Mouse (Mus musculus): Measurements from ENCODE around the gene Pex16. TPM values are rescaled to one million over a fixed set of nuclear protein-coding genes. Genes with fewer than 3 reads are reported as not detected.

Pex16 gene
- polyA plus RNA-seq, 1 experiment from 2014 or later = 39.7 TPM

DNA sequence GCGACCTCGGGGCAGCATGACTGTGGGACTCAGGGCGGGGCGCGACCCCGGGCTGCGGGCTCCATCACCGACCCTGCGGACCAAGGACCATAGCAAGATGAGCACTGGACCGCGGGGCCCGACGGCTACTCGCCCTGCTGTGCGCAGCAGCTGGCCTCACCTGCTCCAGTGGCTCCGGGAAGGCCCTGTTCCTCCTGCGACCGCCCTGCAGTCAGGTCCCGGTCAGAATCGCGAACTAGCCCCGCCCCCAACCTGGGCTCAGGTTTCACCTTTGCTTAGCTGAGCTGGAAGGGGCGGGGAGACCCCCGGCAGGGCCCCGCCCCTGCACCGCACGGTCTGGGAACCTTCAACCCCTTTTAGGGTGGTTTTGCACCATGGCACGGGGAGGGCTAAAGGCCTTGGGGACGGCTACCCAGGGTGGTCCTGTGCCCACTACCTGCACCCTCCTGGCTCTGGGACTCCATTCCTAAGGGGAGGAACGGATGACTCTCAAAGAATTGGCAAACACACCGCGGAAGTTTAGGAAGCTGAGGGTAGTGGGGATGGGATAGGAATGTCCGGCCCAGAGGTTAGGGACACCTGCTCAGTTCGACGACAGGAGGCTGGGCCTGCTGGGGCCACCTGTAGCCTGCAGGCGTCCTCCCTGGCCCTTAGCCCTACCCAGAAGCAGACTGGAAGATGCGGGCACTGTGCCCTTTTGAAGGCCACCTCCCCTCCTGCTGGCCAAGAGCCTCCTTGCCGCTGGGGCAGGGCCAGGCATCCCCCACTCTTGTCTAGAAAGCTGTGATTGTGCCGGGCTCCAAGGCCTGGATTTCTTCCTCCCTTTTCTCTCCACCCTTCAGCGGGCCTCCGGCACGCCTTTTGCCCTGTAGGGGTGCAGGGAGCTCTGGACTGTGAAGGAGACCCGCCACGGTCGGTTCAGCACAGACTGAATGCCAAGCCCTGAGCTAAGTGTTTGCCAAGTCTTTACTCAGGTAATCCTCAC lies 3.4 kb upstream of the Pex16 start:
- H3K36me3 ChIP-seq = no peaks in the 10 kb centered on the region
- peak overlapping the region; percentile 22; the same call in 1 of the 2 replicates for H3K9ac ChIP-seq (replicated peaks)
- H3K4me1 ChIP-seq = peaks cover 55% of the 10 kb centered on the region
- H3K9me3 ChIP-seq (replicated peaks) = no peaks in the 10 kb centered on the region
- H3K4me2 ChIP-seq = peak overlapping the region; percentile 58
- ATAC-seq (ENCODE audit: low FRiP score) = no peak
- H3K27ac ChIP-seq (replicated peaks) = no peak overlapping the region
- H3K4me3 ChIP-seq (replicated peaks) = peak overlapping the region; percentile 32
- H3K27me3 ChIP-seq (replicated peaks) = peaks cover 35% of the 10 kb centered on the region
- WGBS = 5% methylated on average over 45 of the region's 45 CpGs

GRCm38 (mm10) chr2:92371971-92372690 lies 2.3 kb upstream of the Pex16 start:
- H3K27me3 ChIP-seq (replicated peaks) = peaks cover 35% of the 10 kb centered on the region
- no peak overlapping the region for H3K4me2 ChIP-seq
- 10% methylated on average over 10 of the region's 10 CpGs for WGBS
- no peak overlapping the region for H3K4me3 ChIP-seq (replicated peaks)
- no peak for ATAC-seq (ENCODE audit: low FRiP score)
- no peaks in the 10 kb centered on the region for H3K36me3 ChIP-seq
- H3K27ac ChIP-seq (replicated peaks) = 0 out of 2 replicates have a peak overlapping the region, but pooled peaks have one; percentile 9
- H3K4me1 ChIP-seq = peaks cover 62% of the 10 kb centered on the region
- no peak overlapping the region for H3K9ac ChIP-seq (replicated peaks)
- no peaks in the 10 kb centered on the region for H3K9me3 ChIP-seq (replicated peaks)

DNA sequence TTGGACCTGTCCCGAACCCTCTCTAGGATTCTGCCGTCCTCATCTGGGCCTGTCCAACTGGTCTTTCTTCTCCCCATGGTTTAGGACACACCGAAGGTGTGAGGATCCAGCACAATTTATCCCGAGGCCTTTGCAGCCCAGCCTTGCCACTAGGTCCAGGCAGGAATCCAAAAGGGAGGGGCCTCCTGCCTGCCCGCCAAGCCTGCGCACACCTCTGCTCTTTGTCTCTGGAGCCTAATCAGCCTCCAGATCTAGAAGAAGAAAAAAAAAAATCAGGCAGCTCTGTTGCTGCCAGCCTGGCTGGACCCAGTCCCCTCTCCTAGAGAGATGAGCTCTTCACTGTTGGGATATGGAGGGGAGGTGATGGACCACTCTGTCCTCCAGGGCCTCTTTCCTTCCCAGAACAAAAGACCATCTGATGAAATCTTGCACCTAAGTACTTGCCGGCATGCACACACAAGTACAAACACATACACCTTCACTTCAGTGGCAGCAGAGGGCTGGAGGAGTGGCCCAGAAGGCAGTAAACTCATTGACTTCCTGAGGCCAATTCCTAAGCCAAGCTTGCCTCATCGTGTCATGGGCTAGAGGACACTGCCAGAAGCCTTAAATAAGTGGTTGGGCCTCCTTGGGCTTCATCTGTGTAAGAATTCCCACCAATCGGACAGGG lies 1.6 kb upstream of the Pex16 start:
- WGBS = 38% methylated on average over 9 of the region's 9 CpGs
- Histone ChIP-seq H3K4me2 (no peak overlapping the region), H3K27me3 (replicated peaks) (peaks cover 35% of the 10 kb centered on the region), H3K36me3 (peaks cover 1% of the 10 kb centered on the region), H3K4me1 (peaks cover 62% of the 10 kb centered on the region), H3K27ac (replicated peaks) (0 out of 2 replicates have a peak overlapping the region, but pooled peaks have one; percentile 9), H3K4me3 (replicated peaks) (no peak overlapping the region), H3K9ac (replicated peaks) (no peak overlapping the region), H3K9me3 (replicated peaks) (no peaks in the 10 kb centered on the region)
- ATAC-seq (ENCODE audit: low FRiP score) = no peak

DNA sequence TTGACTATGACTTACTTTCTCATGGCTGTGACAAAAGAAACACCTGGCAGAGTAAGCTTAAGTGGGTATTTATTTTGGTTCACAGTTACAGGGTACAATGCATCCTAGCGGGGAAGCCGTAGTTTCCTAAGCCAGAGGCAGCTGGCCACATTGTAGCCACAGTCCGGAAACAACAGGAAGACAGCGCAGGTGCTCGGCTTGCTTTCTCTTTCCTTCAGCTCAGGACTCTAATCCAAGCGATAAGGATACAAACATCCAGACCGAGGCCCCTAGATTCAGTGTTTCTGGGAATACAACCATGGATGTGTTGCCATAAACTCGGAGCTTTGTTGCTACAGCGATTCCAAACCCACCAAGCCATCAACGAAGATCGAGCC lies 1.1 kb upstream of the Pex16 start:
- no peak for ATAC-seq (ENCODE audit: low FRiP score)
- Histone ChIP-seq H3K36me3 (peaks cover 7% of the 10 kb centered on the region), H3K9me3 (replicated peaks) (no peaks in the 10 kb centered on the region), H3K4me3 (replicated peaks) (no peak overlapping the region), H3K4me2 (0 out of 2 replicates have a peak overlapping the region, but pooled peaks have one; percentile 92), H3K9ac (replicated peaks) (no peak overlapping the region), H3K27me3 (replicated peaks) (peaks cover 35% of the 10 kb centered on the region), H3K4me1 (peaks cover 62% of the 10 kb centered on the region), H3K27ac (replicated peaks) (no peak overlapping the region)
- 64% methylated on average over 11 of the region's 11 CpGs for WGBS

- H3K36me3 ChIP-seq = peaks cover 24% of the 10 kb centered on the region
- peak overlapping the region; percentile 92 for H3K4me2 ChIP-seq
- H3K9ac ChIP-seq (replicated peaks) = peak overlapping the region; percentile 85
- H3K4me1 ChIP-seq = peaks cover 61% of the 10 kb centered on the region
- under 1% methylated on average over 29 of the region's 29 CpGs for WGBS
- H3K27me3 ChIP-seq (replicated peaks) = peaks cover 19% of the 10 kb centered on the region
- no peaks in the 10 kb centered on the region for H3K9me3 ChIP-seq (replicated peaks)
- peak overlapping the region; percentile 86 for H3K27ac ChIP-seq (replicated peaks)
- ATAC-seq (ENCODE audit: low FRiP score) = peak; percentile 93
- peak overlapping the region; percentile 81 for H3K4me3 ChIP-seq (replicated peaks)
Observed at GRCm38 (mm10) chr2:92375099-92375623, 685 bp downstream of the Pex16 start.

DNA sequence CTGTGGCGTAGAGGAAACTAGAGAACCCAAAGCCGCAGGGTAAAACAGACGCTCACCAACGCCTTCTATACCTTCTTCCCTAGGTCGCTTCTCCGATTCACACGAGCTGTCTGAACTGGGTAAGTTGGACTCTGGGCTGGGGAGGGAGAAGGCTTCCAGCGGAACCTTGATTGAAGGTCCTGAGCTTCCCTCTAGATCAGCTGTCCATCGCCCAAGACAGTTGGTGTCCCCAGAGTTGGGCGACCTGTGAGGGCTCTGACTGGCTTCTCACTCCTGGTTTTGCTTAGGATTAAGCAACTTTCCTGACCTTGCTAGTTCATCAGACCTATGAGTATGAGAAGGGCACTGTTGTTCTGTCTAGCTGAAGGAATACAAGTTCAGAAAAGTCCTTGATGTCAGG lies 1.3 kb downstream of the Pex16 start:
- Histone ChIP-seq H3K27ac (replicated peaks) (peak overlapping the region; percentile 86), H3K36me3 (peaks cover 30% of the 10 kb centered on the region), H3K27me3 (replicated peaks) (peaks cover 12% of the 10 kb centered on the region), H3K4me3 (replicated peaks) (peak overlapping the region; percentile 81), H3K9ac (replicated peaks) (peak overlapping the region; percentile 85), H3K9me3 (replicated peaks) (no peaks in the 10 kb centered on the region), H3K4me2 (peak overlapping the region; percentile 92), H3K4me1 (peaks cover 57% of the 10 kb centered on the region)
- WGBS = 12% methylated on average over 10 of the region's 10 CpGs
- ATAC-seq (ENCODE audit: low FRiP score) = no peak

GRCm38 (mm10) chr2:92376300-92376699 lies 1.8 kb downstream of the Pex16 start:
- H3K27ac ChIP-seq (replicated peaks) = no peak overlapping the region
- H3K36me3 ChIP-seq = peaks cover 35% of the 10 kb centered on the region
- H3K9ac ChIP-seq (replicated peaks) = peak overlapping the region; percentile 85; the same call in 1 of the 2 replicates
- H3K4me2 ChIP-seq = peak overlapping the region; percentile 92
- H3K27me3 ChIP-seq (replicated peaks) = peaks cover 7% of the 10 kb centered on the region
- peak overlapping the region; percentile 81 for H3K4me3 ChIP-seq (replicated peaks)
- no peaks in the 10 kb centered on the region for H3K9me3 ChIP-seq (replicated peaks)
- H3K4me1 ChIP-seq = peaks cover 52% of the 10 kb centered on the region
- ATAC-seq (ENCODE audit: low FRiP score) = no peak
- WGBS = 87% methylated on average over 6 of the region's 6 CpGs

DNA sequence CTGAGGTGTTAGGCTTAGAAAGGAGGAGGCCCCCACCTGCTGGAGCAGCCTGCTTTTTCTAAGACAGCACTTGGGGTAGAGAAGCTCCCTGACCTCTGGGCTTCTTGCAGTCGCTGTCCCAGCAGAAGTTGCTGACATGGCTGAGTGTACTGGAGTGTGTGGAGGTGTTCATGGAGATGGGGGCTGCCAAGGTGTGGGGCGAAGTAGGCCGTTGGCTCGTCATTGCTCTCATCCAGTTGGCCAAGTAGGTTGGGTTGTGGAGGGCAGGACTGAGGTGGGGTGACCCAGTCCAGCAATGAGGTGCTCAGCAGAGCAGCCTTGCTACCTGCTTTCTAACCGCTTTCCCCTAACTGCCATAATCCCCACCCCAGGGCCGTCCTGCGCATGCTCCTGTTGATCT lies 2.8 kb downstream of the Pex16 start:
- H3K9ac ChIP-seq (replicated peaks) = no peak overlapping the region
- no peak overlapping the region for H3K4me2 ChIP-seq
- H3K27ac ChIP-seq (replicated peaks) = no peak overlapping the region
- no peaks in the 10 kb centered on the region for H3K27me3 ChIP-seq (replicated peaks)
- peaks cover 42% of the 10 kb centered on the region for H3K4me1 ChIP-seq
- 95% methylated on average over 7 of the region's 7 CpGs for WGBS
- no peaks in the 10 kb centered on the region for H3K9me3 ChIP-seq (replicated peaks)
- peaks cover 46% of the 10 kb centered on the region for H3K36me3 ChIP-seq
- no peak for ATAC-seq (ENCODE audit: low FRiP score)
- no peak overlapping the region for H3K4me3 ChIP-seq (replicated peaks)

- Histone ChIP-seq H3K27me3 (replicated peaks) (no peaks in the 10 kb centered on the region), H3K9ac (replicated peaks) (no peak overlapping the region), H3K4me3 (replicated peaks) (no peak overlapping the region), H3K4me2 (no peak overlapping the region), H3K4me1 (peaks cover 17% of the 10 kb centered on the region), H3K27ac (replicated peaks) (no peak overlapping the region), H3K36me3 (peaks cover 72% of the 10 kb centered on the region), H3K9me3 (replicated peaks) (no peaks in the 10 kb centered on the region)
- ATAC-seq (ENCODE audit: low FRiP score) = no peak
- WGBS = 80% methylated on average over 17 of the region's 17 CpGs
Observed at GRCm38 (mm10) chr2:92379783-92380494, 5.5 kb downstream of the Pex16 start.

DNA sequence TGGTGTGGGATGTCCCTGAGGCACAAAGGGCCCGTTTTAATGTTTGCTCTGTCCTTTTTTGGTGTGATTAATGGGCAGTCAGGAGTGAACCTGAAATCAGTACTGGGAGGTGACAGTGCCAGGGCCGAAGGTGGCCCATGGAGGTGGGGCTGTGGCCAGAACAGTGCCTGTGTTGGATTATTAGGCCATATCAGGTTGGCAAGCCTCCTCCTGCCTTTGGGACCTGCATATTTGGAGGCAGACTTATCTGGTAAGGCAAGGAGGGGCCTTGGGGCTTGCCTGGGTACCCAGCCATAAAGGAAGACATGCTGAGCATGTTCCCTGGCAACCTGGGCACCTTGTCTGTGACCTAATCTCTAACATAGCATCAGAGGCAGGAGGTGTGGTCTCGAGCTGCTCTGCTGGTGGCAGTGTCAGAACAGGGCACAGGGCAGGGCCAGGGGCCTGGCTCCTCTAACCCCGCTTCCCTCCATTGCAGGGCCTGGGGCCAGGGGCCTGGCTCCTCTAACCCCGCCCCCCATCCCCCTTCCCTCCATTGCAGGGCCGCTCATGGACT lies 6.1 kb downstream of the Pex16 start:
- Histone ChIP-seq H3K4me3 (replicated peaks) (no peak overlapping the region), H3K4me2 (no peak overlapping the region), H3K27ac (replicated peaks) (no peak overlapping the region), H3K4me1 (peaks cover 16% of the 10 kb centered on the region), H3K9me3 (replicated peaks) (no peaks in the 10 kb centered on the region), H3K9ac (replicated peaks) (no peak overlapping the region), H3K27me3 (replicated peaks) (no peaks in the 10 kb centered on the region), H3K36me3 (peaks cover 78% of the 10 kb centered on the region)
- no peak for ATAC-seq (ENCODE audit: low FRiP score)
- WGBS = 75% methylated on average over 6 of the region's 6 CpGs
